Mouse (Mus musculus) heart, adult 2 months (tissue): ENCODE measurements around the gene Olfm3. TPM values are rescaled to one million over a fixed set of nuclear protein-coding genes. Genes with fewer than 3 reads are reported as not detected.
A peak's percentile ranks its signal among the peaks of the same experiment; 100 is the strongest.

ENCODE experiments used
- DNase-seq, 2 experiments: peaks; one replicate each; pipeline ENCODE4 v3.0.0; 2021
- H3K27ac ChIP-seq: fragments of 200-600 bp; 2 replicates; pipeline ENCODE4 v1.8.1; 2022
- H3K27me3 ChIP-seq: fragments of 200-500 bp; 2 replicates; pipeline ENCODE4 v1.6.1; 2012; ENCODE audit warnings: mild to moderate bottlenecking, low read length, inconsistent platforms, mixed read lengths; ENCODE audit not compliant: control insufficient read depth, insufficient read depth
- H3K36me3 ChIP-seq: fragments of 200-500 bp; 2 replicates; pipeline ENCODE4 v1.6.1; 2012; ENCODE audit warnings: low read length, inconsistent platforms; ENCODE audit not compliant: control insufficient read depth, insufficient read depth
- H3K4me1 ChIP-seq: fragments of 200-500 bp; 2 replicates; pipeline ENCODE4 v1.6.1; 2011; ENCODE audit warnings: low read length; ENCODE audit not compliant: control insufficient read depth, insufficient read depth
- H3K4me3 ChIP-seq: fragments of 200-600 bp; 2 replicates; pipeline ENCODE4 v1.8.1; 2022
- H3K79me2 ChIP-seq: fragments of 200-500 bp; replicated peaks from 2 replicates; pipeline ENCODE4 v1.6.1; 2012; ENCODE audit warnings: mild to moderate bottlenecking, inconsistent platforms, low read length, moderate library complexity, mixed read lengths; ENCODE audit not compliant: control insufficient read depth, insufficient read depth
- H3K9ac ChIP-seq: fragments of 200-500 bp; 2 replicates; pipeline ENCODE4 v1.6.1; 2012; ENCODE audit warnings: low read depth, mild to moderate bottlenecking, control low read depth, inconsistent platforms, low read length, mixed read lengths
- CTCF ChIP-seq: fragments of 200-600 bp; IDR thresholded peaks from 2 replicates; pipeline ENCODE4 v1.8.1; 2022; ENCODE audit warnings: antibody characterized with exemption, mild to moderate bottlenecking, moderate library complexity
- EP300 ChIP-seq: fragments of 200-500 bp; IDR thresholded peaks from 2 replicates; pipeline ENCODE4 v1.6.1; 2011; ENCODE audit warnings: low read depth, low read length, control low read depth; ENCODE audit not compliant: insufficient read depth
- POLR2A ChIP-seq: fragments of 200-500 bp; IDR thresholded peaks from 2 replicates; pipeline ENCODE4 v1.6.1; 2011; ENCODE audit warnings: mild to moderate bottlenecking, low read depth, low read length, control low read depth; ENCODE audit not compliant: insufficient read depth
- WGBS: fragments of 180-500 bp; shearing (Covaris S2); methylation state at CpG from one replicate; pipeline ENCODE4 v1.1.7; 2018; 5-methylcytosine and 5-hydroxymethylcytosine counted together
- intact Hi-C: fragments of 180-260 bp; cut with DNase I; formaldehyde crosslinking; loops from one replicate; pipeline ENCODE4 v1.15.1; 2025
- polyA plus RNA-seq: library from polyadenylated mRNA; depleted of rRNA; stranded (reverse); fragments of >200 nt; gene quantifications from 2 replicates; pipeline ENCODE4 v1.2.3, GENCODE M21; 2012
- total RNA-seq, 2 experiments: library from RNA; stranded (reverse); gene quantifications; 2 replicates each; pipeline ENCODE4 v1.2.3; 2021

The Olfm3 gene
- total and polyA plus RNA-seq, 3 experiments: not detected

- no peak overlapping the region for H3K4me3 ChIP-seq
- H3K27me3 ChIP-seq: no peaks in the 10 kb centered on the region
- intact Hi-C loops: no loop called here
- no peak overlapping the region for H3K9ac ChIP-seq
- H3K36me3 ChIP-seq: no peaks in the 10 kb centered on the region
- H3K79me2 ChIP-seq: no peaks in the 10 kb centered on the region
- no peak for DNase-seq
- H3K27ac ChIP-seq: no peak overlapping the region
- H3K4me1 ChIP-seq: no peaks in the 10 kb centered on the region
- 41% methylated on average over 8 of the region's 8 CpGs for WGBS
- no peak for TF ChIP-seq EP300
- peak; percentile 52 for TF ChIP-seq CTCF
- TF ChIP-seq POLR2A: no peak
Measured at GRCm38 (mm10) chr3:115104802-115105493, 201.1 kb downstream of the Olfm3 start.

- no peaks in the 10 kb centered on the region for H3K4me1 ChIP-seq
- H3K36me3 ChIP-seq: no peaks in the 10 kb centered on the region
- H3K79me2 ChIP-seq: no peaks in the 10 kb centered on the region
- WGBS: 76% methylated on average over 2 of the region's 2 CpGs
- H3K4me3 ChIP-seq: no peak overlapping the region
- H3K9ac ChIP-seq: no peak overlapping the region
- TF ChIP-seq EP300 (no peak), POLR2A (no peak), CTCF (no peak)
- no peak overlapping the region for H3K27ac ChIP-seq
- no peak for DNase-seq
- no peaks in the 10 kb centered on the region for H3K27me3 ChIP-seq
- intact Hi-C loops: no loop called here
Measured at GRCm38 (mm10) chr3:115145722-115146121, 241.8 kb downstream of the Olfm3 start.

- no peak overlapping the region for H3K27ac ChIP-seq
- DNase-seq: no peak
- no peaks in the 10 kb centered on the region for H3K36me3 ChIP-seq
- H3K9ac ChIP-seq: no peak overlapping the region
- intact Hi-C loops: no loop called here
- no peaks in the 10 kb centered on the region for H3K27me3 ChIP-seq
- no peak overlapping the region for H3K4me3 ChIP-seq
- no peaks in the 10 kb centered on the region for H3K4me1 ChIP-seq
- no peaks in the 10 kb centered on the region for H3K79me2 ChIP-seq
- TF ChIP-seq CTCF (no peak), EP300 (no peak)
- WGBS: 88% methylated on average over 2 of the region's 2 CpGs
Measured at GRCm38 (mm10) chr3:115146244-115146643, 242.4 kb downstream of the Olfm3 start.

- no peaks in the 10 kb centered on the region for H3K79me2 ChIP-seq
- intact Hi-C loops: no loop called here
- no peaks in the 10 kb centered on the region for H3K36me3 ChIP-seq
- no peaks in the 10 kb centered on the region for H3K4me1 ChIP-seq
- WGBS: 65% methylated on average over 3 of the region's 3 CpGs
- H3K27ac ChIP-seq: no peak overlapping the region
- no peak overlapping the region for H3K9ac ChIP-seq
- no peak for TF ChIP-seq POLR2A
- no peak for TF ChIP-seq CTCF
- no peak for DNase-seq
- H3K27me3 ChIP-seq: no peaks in the 10 kb centered on the region
- H3K4me3 ChIP-seq: no peak overlapping the region
Measured at GRCm38 (mm10) chr3:115158903-115159473, 255.1 kb downstream of the Olfm3 start.

DNA sequence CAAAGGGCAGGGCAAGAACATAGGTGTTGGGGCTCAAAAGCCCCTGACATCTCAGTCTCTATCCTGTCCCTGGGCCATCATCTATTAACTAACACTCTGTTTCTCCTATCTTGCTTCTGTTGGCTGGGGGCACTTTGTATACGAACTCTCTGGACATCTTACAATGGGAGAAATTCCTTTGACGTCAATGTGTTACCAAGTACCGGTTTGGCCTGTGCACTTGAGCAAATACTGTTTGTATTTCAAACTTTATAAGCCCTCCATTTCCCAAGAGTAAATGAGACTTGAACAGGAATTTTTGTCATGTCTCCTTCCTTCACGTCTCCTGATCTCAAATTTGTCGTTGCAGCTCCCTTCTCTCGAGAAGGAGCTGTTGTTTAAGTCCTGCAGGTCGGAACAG is 270.7 kb downstream of the Olfm3 start:
- intact Hi-C loops: no loop called here
- Histone ChIP-seq H3K4me3 (no peak overlapping the region), H3K27ac (no peak overlapping the region), H3K4me1 (no peaks in the 10 kb centered on the region), H3K9ac (no peak overlapping the region), H3K27me3 (no peaks in the 10 kb centered on the region), H3K79me2 (no peaks in the 10 kb centered on the region), H3K36me3 (no peaks in the 10 kb centered on the region)
- DNase-seq: no peak
- WGBS: 80% methylated on average over 7 of the region's 7 CpGs
- TF ChIP-seq CTCF: no peak
- TF ChIP-seq EP300: no peak
- TF ChIP-seq POLR2A: no peak
